Mouse (Mus musculus): ENCODE results near the gene Otop2. TPM values are rescaled to one million over a fixed set of nuclear protein-coding genes. Genes with fewer than 3 reads are reported as not detected.
A peak's percentile ranks its signal among the peaks of the same experiment; 100 is the strongest.

Otop2 gene
- total RNA-seq, 2 experiments from 2014 or later: not detected

GRCm38 (mm10) chr11:115295939-115296338 is 11.0 kb upstream of the Otop2 start:
- no peak for DNase-seq
- intact Hi-C loops (cut with DNase I): no loop called here

DNA sequence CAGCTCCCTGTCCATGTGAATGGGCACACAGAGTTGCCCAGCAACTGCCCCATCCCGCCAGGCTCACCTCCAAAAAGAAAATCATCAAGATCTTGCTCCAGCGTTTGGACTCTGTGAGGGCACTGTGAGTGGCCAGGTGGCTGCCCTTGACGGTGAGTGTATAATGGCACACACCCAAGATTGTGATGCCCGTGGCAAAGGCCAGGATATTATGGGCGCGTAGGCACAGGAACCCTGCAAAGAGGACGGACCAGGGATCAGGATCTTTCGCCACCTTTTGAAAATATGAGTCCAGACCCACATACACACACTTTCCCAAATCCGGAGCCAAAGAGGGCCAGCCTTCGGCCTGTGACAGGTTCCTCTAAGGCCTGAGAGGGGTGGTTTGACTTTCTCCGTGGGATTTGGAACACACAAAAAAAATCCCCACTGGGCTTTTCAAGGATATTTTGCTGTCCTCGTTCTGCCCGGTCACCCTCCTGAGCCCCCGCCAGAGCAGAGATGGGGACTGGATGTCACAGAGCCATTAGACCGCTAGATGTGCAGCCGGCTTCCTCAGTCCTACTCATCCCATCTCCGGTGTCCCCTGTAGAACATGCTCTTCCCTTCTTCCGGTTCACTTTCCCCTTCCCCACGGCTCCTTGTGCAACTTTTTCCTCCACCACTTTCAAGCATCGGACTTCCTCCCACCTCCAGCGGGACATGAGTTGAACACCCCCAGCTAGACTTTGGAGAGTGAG is 10.3 kb upstream of the Otop2 start:
- DNase-seq: no peak
- intact Hi-C loops (cut with DNase I): no loop called here

DNA sequence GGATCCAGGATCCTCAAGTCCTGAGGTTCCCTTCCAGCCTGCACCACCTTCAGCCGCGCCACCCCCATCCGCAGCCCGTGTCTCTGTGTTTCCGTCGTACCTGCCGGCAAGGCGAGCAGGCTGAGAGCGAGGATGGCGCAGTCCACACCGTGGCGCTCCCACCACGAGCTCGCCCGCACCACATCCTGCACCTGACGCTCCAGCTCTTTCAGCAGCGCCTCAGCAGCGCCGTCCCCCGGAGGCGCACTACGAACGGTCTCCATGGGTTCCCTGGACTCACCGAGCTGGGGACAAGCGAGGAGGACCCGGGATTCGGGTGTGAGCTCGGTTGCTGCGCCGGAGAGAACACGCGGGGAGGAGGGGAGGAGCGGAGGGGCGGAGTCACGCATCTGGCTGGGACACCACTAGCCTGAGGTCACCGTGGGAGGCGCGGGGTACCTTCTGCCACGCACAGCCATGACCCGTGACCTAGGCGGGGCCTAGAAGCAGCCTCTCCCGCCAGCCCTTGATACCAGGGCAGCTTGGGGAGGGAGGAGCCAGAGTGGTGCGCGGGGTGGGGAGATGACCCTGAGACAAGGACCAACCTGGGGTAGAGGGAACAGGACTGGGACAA is 9.6 kb upstream of the Otop2 start, which contains the start of gene Fads6:
TSS of gene Fads6 (minus strand) at position 450 of the 613 bp plus-strand sequence.
- intact Hi-C loops (cut with DNase I): no loop called here

GRCm38 (mm10) chr11:115298160-115298559 is 8.8 kb upstream of the Otop2 start:
- no peak for DNase-seq
- intact Hi-C loops (cut with DNase I): no loop called here

More for the DNA sequence above, 9.6 kb upstream of the Otop2 start, which contains the start of gene Fads6:
- peak; percentile 41 to 52 for DNase-seq

DNA sequence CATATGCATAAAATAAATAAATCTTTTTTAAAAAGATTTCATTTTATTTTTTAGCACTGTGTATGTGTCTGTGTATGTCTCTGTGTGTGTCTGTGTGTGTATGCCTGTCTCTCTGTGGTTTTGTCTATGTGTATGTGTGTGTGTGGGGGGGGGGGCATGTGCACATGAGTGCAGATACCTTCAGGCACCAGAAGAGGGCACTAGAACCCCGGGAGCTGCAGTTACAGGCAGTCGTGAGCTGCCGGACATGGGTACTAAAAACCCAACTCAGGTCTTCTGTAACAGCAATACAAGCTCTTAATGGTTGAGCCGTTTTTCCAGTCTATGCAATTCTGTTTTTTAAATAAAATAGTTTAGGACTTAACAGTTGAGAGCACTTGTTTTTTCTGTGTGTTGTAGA is 6.2 kb upstream of the Otop2 start:
- intact Hi-C loops (cut with DNase I): no loop called here
- no peak for DNase-seq

DNA sequence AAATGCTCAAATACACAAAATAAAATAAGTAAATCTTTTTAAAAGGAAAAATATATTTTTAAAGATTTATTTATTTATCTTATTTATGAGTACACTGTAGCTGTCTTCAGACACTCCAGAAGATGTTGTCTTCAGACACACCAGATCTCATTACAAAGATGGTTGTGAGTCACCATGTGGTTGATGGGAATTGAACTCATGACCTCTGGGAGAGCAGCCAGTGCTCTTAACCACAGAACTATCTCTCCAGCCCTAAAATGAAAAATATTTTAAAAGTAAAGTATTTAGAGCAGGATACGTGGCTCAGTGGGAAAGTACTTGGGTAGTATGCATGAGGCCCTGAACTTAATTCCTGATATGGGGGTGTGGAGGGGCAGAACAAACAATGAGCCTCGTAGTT is 5.6 kb upstream of the Otop2 start:
- intact Hi-C loops (cut with DNase I): no loop called here
- DNase-seq: no peak

GRCm38 (mm10) chr11:115303167-115303566 is 3.8 kb upstream of the Otop2 start:
- DNase-seq: no peak
- intact Hi-C loops (cut with DNase I): no loop called here

GRCm38 (mm10) chr11:115308781-115309180 is 1.8 kb downstream of the Otop2 start:
- intact Hi-C loops (cut with DNase I): no loop called here
- DNase-seq: no peak

GRCm38 (mm10) chr11:115314249-115314648 is 7.3 kb downstream of the Otop2 start:
- intact Hi-C loops (cut with DNase I): no loop called here
- DNase-seq: no peak

GRCm38 (mm10) chr11:115317204-115317603 is 10.2 kb downstream of the Otop2 start:
- no peak for DNase-seq
- intact Hi-C loops (cut with DNase I): no loop called here

DNA sequence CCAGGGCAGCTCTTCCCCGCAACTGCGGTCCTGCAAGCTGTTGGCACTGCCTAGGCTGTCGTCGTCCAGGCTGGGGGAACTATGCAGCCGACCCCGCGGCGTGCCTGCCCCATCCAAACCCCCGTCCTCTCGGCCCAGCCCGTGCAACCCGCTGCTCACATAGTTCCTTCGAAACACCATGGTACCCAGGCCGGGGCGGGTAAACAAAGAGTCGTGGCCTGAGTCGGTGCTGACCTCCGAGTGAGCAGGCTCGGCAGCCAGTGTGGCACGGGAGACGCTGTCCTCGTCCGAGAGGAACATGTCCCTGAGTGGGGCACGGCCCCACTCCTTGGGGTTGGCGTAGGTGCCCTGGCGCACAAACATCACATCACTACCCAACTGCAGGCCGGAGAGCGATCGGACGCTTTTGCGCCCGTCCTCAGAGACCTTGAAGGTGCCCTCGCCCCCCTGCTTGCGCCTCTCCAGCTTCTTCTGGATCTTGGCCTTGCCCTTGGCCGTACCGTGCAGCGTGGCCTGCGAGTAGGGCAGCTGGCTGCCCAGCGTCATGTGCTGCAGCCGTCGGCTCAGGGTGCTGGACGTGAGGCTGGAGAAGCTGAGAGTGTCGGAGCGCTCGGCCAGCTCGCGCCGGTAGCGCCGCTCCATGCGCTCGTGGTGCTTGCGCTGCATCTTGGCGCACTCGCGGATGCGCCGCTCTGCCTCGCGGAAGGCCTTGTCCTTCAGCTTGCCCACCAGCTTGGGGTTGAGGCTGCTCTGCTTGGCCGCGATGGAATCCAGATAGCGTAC is 11.5 kb downstream of the Otop2 start:
- no peak for DNase-seq

GRCm38 (mm10) chr11:115319704-115320383 is 12.9 kb downstream of the Otop2 start:
- intact Hi-C loops (cut with DNase I): no loop called here
- DNase-seq: no peak

More for the DNA sequence above, 11.5 kb downstream of the Otop2 start:
- intact Hi-C loops (cut with DNase I): no loop called here

- intact Hi-C loops (cut with DNase I): loop anchor here (1.0 kb wide), 1 partner anchor 32 kb away; no protein-coding TSS in a partner anchor
- DNase-seq: peak; percentile 57 to 63
These were observed 15.1 kb downstream of the Otop2 start, which contains the start of gene Ush1g for GRCm38 (mm10) chr11:115321906-115322693. Gene Ush1g (minus strand): TSS chr11:115322041.

GRCm38 (mm10) chr11:115323354-115323753 is 16.4 kb downstream of the Otop2 start:
- intact Hi-C loops (cut with DNase I): no loop called here
- no peak for DNase-seq

GRCm38 (mm10) chr11:115326730-115327129 is 19.8 kb downstream of the Otop2 start:
- DNase-seq: no peak
- intact Hi-C loops (cut with DNase I): no loop called here

DNA sequence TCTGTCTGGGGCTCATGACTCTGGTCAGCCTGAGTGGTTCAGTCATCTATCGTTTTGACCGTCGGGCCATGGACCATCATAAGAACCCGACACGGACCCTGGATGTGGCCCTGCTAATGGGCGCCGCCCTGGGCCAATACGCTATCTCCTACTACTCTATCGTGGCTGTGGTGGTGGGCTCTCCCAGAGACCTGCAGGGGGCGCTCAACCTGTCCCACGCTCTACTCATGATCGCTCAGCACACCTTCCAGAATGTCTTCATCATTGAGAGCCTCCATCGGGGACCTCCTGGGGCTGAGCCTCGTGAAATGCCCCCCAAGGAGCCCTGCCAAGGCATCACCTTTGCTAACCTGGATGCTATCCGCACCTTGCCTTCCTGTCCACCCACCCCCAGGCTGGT is 22.4 kb downstream of the Otop2 start:
- DNase-seq: no peak
- intact Hi-C loops (cut with DNase I): no loop called here

GRCm38 (mm10) chr11:115334531-115334930 is 27.6 kb downstream of the Otop2 start, which contains the start of gene Otop3:
Gene Otop3 (plus strand): TSS chr11:115334731.
- intact Hi-C loops (cut with DNase I): no loop called here
- no peak for DNase-seq

- intact Hi-C loops (cut with DNase I): no loop called here
- DNase-seq: no peak
These were observed 28.3 kb downstream of the Otop2 start for GRCm38 (mm10) chr11:115335223-115335622.

DNA sequence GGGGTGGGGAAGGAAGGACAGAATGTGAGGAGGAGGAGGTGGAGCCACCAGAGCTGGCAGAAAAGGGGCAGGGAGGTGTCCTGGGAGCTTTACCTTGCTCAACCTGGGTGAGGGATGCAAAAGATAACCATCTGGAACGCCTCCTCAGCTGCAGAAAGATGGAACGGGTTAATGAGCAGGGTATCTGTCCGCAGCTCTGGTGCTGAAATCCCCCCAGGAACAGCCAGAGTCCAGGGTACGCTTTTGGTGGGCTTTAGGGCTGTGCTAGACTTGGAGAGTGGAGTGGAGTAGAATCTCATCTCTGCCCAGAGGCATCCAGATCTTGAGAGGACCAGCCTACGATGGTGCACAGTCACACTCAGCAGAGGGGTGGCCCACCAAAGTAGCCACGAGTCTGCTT is 29.2 kb downstream of the Otop2 start:
- DNase-seq: no peak
- intact Hi-C loops (cut with DNase I): no loop called here

GRCm38 (mm10) chr11:115337350-115337749 is 30.4 kb downstream of the Otop2 start:
- no peak for DNase-seq
- intact Hi-C loops (cut with DNase I): no loop called here
